Mouse (Mus musculus): ENCODE results near the gene Zcchc24.
"Not testable (repeated sequence)": the region's sequence is repeated elsewhere in the genome, so short reads cannot be mapped to it uniquely, and the experiment has no call there.

Zcchc24 gene

GRCm38 (mm10) chr14:25768915-25769625 lies at the start of gene Zcchc24:
Gene Zcchc24 (minus strand): TSS chr14:25769039.
- DNase-seq (ENCODE audit: low spot score) = peak; percentile 70

DNA sequence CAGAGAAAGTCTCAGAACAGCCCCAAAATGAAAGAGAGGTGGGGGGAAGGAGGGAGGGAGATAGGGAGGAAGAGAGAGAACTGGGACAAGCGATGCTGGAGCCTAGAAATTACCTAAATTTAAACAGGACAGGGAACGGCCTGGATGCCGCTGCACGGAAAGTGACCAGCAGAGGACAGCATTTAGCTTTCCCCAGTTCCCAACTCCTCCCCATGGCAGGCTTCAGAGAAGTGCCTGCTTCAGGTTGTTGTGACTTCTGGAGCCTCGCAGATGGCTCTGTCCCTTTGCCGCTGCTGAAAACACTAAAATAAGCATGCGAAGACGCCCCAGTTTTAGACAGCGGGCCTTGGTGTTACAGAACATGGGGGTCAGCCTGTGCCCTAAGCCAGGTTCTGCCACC lies 47.6 kb upstream of the Zcchc24 start:
- peak; percentile 46 for DNase-seq (ENCODE audit: low spot score)

DNA sequence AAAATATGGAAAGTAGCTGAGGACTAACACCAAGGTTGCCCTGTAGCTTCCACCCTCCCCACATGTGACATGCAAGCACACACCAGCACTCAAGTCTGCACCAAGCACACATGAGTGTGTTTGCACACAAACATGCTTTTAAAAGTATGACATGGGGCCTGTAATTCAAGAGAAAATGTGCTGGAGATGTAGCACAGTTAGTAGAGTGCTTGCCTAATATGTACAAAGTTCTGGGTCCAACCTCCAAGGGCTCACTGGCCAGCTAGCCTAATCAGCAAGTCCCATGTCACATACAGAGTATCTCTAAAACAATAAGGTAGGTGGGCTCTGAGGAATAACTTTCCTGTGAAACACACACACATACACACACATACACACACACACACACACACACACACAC lies 45.3 kb upstream of the Zcchc24 start:
- no peak for DNase-seq (ENCODE audit: low spot score)

DNA sequence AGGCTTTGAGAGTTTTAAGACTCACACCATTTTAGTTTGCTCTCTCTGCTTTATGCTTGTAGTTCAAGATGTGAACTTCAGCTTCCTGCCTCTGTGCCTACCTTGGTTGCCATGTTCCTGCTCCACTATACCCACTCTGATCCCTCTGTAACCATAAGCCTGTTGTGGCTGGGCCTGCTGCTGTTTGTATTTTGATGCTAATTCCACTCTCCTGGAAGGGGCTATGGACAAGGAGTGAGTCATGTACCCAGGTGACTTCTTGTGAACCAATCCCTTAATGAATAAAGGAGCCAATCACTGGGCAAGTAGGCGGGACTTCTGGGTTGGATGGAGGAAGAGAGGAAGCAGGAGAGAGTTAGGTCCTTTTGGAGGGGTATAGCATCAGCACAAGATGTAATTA lies 42.2 kb upstream of the Zcchc24 start:
- not testable (repeated sequence) for DNase-seq (ENCODE audit: low spot score)

DNA sequence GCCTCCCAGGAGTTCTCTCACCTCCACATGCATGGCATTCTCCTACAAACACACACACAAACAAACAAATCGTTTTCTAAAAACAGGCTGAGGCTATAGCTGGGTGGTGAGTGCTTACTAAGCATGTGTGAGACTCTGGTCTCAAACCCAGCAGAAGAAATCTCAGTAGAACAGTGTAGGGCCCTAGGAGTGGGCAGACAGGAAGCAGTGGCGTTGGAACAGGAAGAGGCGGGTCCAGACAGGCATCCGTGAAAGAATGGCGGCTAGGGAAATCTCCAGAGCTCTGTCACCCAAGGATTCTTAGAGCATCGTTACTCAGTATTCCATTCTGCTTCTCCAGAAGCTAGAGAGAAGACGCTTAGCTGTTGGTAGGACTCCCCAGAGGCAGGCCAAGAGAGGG lies 37.7 kb upstream of the Zcchc24 start:
- DNase-seq (ENCODE audit: low spot score) = no peak

DNA sequence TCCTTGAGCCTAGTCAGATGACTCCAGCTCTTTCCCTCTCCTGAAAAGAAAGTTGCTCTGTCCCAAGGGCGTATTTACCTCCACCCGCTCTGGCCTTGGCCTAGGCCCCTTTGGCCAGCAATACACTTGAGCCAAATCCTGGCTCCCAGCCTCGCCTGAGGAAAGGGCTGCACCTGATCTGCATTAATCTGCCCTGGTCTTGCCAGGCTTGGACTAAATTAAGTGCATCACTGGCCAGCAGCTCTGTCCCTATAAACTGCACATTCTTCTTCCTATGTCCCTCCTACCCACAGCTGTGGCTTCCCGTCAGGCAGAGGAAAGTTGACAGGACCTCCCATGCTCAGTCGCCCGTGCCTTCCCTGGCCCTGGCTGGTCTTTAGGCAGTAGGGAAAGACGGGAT lies 37.0 kb upstream of the Zcchc24 start:
- DNase-seq (ENCODE audit: low spot score) = peak; percentile 17

- no peak for DNase-seq (ENCODE audit: low spot score)
Measured at GRCm38 (mm10) chr14:25803246-25803809, 34.5 kb upstream of the Zcchc24 start.

DNA sequence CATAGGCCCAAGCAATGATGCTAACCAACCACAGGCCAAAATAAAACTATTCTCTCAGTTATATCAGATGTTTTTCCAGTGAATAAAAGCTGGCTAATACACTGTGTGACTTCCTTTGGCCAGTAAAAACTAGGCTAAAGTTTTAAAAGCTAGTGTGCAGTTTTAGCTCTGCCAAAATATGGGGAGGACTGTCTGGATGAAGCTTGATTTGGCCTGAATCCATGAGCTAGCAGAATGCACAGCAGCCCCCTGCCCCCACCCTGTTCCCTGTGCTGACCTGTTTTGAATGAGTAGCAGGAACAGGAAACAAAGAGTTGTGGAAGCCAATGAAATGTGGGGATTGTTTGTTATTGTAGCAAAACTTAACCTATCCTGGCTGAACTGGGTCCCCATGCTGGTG lies 33.7 kb upstream of the Zcchc24 start:
- DNase-seq (ENCODE audit: low spot score) = no peak

GRCm38 (mm10) chr14:25800166-25800960 lies 31.5 kb upstream of the Zcchc24 start:
- DNase-seq (ENCODE audit: low spot score) = peak; percentile 53

DNA sequence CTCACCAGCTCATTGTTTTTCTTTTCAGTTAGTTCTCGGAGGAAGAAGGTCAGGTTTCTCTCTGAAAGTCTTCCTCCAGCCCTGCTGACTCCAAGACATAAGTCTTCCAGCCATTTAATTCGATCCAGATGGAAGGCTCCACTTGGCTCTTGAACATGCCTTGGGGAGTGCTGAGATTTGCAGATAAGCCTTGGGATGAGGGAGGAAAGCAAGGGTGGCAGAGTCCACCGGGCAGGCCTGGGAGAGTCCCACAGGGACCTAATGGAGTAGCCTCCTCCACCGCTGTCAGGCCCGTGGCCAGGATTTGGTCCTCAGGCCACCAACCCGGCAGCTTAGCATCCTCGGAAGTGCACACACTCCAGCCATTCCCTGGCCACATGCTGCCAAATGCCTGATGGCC lies 27.8 kb upstream of the Zcchc24 start:
- DNase-seq (ENCODE audit: low spot score) = no peak

- no peak for DNase-seq (ENCODE audit: low spot score)
Measured at GRCm38 (mm10) chr14:25795561-25796174, 26.8 kb upstream of the Zcchc24 start.

- no peak for DNase-seq (ENCODE audit: low spot score)
Measured at GRCm38 (mm10) chr14:25795067-25795466, 26.2 kb upstream of the Zcchc24 start.

DNA sequence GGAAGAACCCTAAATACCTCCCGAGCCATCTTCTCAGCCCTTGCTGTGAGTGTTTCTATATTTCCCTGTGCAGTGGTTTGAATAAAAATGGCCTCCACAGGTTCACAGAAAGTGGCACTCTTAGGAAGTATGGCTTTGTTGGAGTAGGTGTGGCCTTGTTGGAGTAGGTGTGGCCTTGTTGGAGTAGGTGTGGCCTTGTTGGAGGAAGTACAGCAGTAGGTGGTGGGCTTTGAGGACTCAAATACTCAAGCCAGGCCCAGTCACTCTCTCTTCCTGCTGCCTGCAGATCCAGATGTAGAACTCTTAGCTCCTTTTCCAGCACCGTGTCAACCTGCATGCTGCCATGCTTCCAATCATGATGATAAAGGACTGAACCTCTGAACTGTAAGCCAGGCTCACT lies 25.5 kb upstream of the Zcchc24 start:
- DNase-seq (ENCODE audit: low spot score) = no peak

DNA sequence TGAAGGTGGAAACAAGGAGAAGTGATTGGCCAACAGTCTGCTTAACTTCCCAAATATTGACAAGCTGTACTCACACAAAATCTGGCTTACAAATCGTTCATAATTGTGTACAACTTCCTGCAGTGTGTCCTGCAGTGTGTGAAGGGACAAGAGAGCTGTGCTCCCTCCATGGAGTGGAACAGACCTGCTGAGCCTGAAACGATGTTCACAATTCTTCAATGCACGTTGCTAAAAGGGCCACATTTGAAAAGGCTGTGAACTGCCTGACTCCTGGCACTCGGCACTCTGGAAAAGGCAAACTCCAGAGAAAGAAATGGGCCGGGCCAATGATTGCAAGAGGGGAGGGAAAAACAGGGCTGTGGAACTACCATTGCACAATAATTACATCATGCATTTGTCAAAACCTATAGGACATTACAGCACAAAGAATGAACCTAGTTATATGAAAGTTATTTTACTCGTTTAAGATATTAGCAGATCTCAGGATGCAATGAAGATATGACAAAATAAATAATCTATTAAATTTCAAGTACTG lies 22.0 kb upstream of the Zcchc24 start:
- no peak for DNase-seq (ENCODE audit: low spot score)

GRCm38 (mm10) chr14:25789946-25790345 lies 21.1 kb upstream of the Zcchc24 start:
- no peak for DNase-seq (ENCODE audit: low spot score)

- no peak for DNase-seq (ENCODE audit: low spot score)
Measured at GRCm38 (mm10) chr14:25789207-25789606, 20.4 kb upstream of the Zcchc24 start.

DNA sequence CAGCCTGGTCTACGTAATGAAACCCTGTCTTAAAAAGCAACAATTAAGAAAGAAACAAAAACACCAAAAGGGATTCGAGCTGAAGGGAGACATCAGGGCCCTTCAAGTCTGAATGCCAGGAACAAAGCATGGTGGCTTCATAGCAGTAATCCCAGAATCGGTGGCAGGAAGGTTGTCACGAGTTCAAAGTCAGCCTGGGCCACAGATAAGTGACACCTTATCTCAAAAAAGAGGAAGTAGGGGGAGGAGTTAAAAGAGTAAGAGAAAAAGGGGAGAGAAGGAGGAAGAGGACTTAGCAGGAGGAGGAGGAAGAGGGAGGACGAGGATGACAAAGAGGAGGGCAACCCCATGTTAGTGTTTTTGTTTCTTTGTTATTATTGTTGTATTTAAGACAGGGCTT lies 19.4 kb upstream of the Zcchc24 start:
- DNase-seq (ENCODE audit: low spot score) = no peak

DNA sequence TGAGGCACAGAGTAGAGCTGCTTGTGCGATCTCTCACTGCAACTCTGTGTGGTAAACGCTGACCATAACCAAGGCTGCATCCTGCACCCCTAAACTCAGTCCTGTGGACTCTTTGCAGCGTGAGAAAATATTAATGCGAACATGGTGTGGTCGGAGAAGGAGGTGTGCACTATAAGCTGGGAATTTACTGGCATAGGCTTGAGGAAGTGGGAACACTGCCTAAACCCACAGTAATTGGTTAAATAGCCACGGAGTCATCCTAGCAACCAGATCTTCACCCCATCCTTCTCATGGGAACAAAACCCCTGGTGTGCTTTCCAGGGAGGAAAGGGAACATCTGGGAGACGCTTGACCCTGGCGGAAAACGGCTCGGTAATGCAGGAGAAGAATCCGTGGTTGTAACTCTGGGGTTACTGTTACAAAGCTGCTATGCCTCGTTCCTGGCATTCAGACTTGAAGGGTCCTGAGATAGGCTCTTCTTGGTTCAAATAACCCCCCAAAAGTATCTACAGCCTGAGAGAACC lies 18.6 kb upstream of the Zcchc24 start:
- no peak for DNase-seq (ENCODE audit: low spot score)

GRCm38 (mm10) chr14:25786959-25787358 lies 18.1 kb upstream of the Zcchc24 start:
- no peak for DNase-seq (ENCODE audit: low spot score)

DNA sequence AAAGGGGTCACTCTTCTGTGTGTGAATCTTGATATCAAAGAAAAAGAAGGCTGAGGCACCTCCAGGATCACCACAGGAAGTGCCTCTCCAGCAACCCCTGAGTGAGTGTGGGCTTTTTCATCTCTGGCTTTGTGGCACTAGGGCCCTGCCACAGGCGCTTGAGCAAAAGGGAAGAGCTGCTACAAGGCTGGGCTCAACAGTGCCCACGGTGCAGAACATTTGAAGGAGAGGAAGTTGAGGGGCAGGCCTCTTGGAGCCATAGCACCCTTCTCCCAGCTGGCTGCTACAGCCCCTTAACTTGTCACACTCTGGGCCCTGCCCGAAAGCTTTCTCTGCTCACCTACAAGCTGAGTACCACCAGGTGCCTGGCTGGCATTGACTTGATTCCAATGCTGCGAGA lies 16.4 kb upstream of the Zcchc24 start:
- DNase-seq (ENCODE audit: low spot score) = no peak

DNA sequence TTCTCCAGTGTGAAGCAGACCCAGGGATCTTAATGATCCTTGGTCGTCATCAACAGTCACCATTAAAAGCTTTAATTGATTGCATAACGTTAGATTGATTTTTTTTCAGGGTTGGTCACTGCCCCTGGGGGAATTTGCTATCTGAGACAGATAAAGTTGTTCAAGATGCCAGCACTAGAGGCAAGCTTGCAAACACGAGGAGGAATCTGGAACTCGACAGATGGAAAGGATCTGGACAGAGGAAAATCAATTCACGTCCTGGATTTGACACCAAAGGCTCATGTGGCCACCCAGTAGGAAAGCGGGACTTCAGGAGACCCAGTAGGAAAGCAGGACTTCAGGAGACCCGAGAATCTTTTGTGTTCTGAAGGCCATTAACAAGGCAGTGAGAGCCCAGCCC lies 14.4 kb upstream of the Zcchc24 start:
- DNase-seq (ENCODE audit: low spot score) = no peak

- DNase-seq (ENCODE audit: low spot score) = no peak
Measured at GRCm38 (mm10) chr14:25780601-25781000, 11.8 kb upstream of the Zcchc24 start.

All from left cerebral cortex, adult 11 months (tissue).